Mouse (Mus musculus) neural tube, embryonic 12.5 days (tissue): Measurements from ENCODE around the gene Pkmyt1. TPM values are rescaled to one million over a fixed set of nuclear protein-coding genes. Genes with fewer than 3 reads are reported as not detected.
A peak's percentile ranks its signal among the peaks of the same experiment; 100 is the strongest.

Experiments
- ATAC-seq: fragments of 200-750 bp; cut with Nextera tagmentation; 2 replicates; pipeline ENCODE4 v1.8.0; 2017; ENCODE audit warnings: low read depth, mild to moderate bottlenecking, moderate TSS enrichment, moderate library complexity; ENCODE audit not compliant: low FRiP score
- H3K27ac ChIP-seq: fragments of 300-500 bp; sonication (generic); 2 replicates; pipeline ENCODE4 v1.5.1; 2016
- H3K27me3 ChIP-seq: fragments of 300-500 bp; sonication (generic); replicated peaks from 2 replicates; pipeline ENCODE4 v1.6.1; 2016; ENCODE audit warnings: mild to moderate bottlenecking
- H3K36me3 ChIP-seq: fragments of 300-500 bp; sonication (generic); 2 replicates; pipeline ENCODE4 v1.6.1; 2016; ENCODE audit warnings: mild to moderate bottlenecking
- H3K4me1 ChIP-seq: fragments of 300-500 bp; sonication (generic); 2 replicates; pipeline ENCODE4 v1.6.1; 2016
- H3K4me2 ChIP-seq: fragments of 300-500 bp; sonication (generic); replicated peaks from 2 replicates; pipeline ENCODE4 v1.6.1; 2016; ENCODE audit warnings: mild to moderate bottlenecking
- H3K4me3 ChIP-seq: fragments of 300-500 bp; sonication (generic); 2 replicates; pipeline ENCODE4 v1.5.1; 2016
- H3K9ac ChIP-seq: fragments of 300-500 bp; sonication (generic); 2 replicates; pipeline ENCODE4 v1.6.1; 2016; ENCODE audit warnings: mild to moderate bottlenecking
- H3K9me3 ChIP-seq: fragments of 300-500 bp; sonication (generic); 2 replicates; pipeline ENCODE4 v1.6.1; 2016; ENCODE audit warnings: mild to moderate bottlenecking
- WGBS: fragments of 180-500 bp; shearing (Covaris S2); methylation state at CpG from one replicate; pipeline ENCODE4 v1.1.7; 2016; 5-methylcytosine and 5-hydroxymethylcytosine counted together
- polyA plus RNA-seq: library from polyadenylated mRNA; unstranded; fragments of >200 nt; fragmentation: Nextera tagmentation; extraction: Ambion mirVana; gene quantifications from 2 replicates; pipeline ENCODE4 v1.2.1, GENCODE M21; 2016

The Pkmyt1 gene
- polyA plus RNA-seq, 1 experiment from 2014 or later, result 34.1 TPM

DNA sequence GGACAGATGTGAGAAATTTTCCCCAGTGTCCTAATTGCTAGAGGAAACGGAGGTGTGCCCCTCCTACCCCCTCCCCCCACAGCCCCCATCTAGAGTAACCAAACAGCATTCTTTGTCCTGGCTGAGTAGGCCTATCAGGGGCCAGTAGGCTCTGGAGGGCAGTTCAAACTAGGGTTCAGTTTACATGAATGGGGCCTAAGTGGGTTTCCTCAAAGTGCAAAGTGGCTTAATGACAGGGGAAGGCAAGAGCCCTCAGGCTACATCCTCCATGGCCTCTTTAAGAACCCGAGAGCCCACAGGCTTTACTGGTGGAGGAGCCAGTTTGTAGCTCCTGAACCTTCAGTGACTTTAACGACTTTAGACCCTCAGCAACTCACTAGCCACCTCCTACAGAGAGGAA lies 30.3 kb upstream of the Pkmyt1 start:
- WGBS, result 9% methylated on average over 3 of the region's 3 CpGs
- ATAC-seq, result no peak
- Histone ChIP-seq H3K4me2 (no peak overlapping the region), H3K4me1 (peaks cover 5% of the 10 kb centered on the region), H3K27me3 (peaks cover 25% of the 10 kb centered on the region), H3K9me3 (no peaks in the 10 kb centered on the region), H3K36me3 (no peaks in the 10 kb centered on the region), H3K4me3 (no peak overlapping the region), H3K9ac (no peak overlapping the region), H3K27ac (no peak overlapping the region)

DNA sequence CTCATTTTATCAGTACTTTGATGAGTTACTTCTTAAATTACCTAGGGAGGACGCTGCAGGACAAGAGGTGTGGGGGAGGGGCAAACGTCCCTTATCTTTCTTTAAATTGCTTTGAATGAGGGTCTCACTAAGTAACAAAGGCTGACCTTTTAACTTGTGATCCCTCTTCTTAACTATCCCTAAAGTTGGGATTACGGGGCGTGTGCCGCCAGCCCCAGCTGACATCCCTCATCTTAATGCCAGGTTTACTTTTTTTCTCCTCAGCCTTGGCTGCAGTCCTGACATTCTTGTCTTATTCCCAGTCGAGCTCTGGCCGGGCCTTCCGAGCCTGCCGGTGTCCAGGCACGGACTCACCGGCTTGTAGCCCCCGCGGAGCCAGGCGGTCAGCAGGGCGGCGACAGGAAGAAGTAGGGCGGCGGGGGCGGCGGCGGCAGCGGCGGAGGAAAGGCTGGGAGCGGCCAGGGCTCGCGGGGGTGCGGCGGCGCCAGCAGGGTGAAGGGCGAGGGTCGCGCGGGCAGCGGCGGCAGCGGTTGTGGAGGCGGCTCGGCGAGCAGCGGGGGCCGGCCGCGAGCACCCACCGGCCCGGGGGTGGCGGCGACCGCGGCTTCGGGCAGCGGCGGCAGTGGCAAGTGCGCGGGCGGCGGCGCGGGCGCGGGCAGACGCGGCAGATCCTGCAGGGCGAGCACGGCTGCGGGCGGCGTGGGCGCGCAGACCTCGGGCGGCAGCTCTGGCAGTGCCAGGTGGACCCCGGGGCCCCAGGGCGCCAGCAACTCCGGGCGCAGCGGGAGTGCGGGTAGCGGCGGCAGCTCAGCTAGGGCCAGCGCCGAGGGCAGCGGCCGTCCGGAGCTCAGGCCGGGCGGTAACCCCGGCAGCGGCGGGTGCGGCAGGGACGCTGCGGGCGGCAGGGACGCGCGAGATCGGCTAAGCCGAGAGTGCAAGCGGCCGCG lies 26.7 kb upstream of the Pkmyt1 start:
- Histone ChIP-seq H3K36me3 (no peaks in the 10 kb centered on the region), H3K4me1 (peaks cover 5% of the 10 kb centered on the region), H3K27ac (0 out of 2 replicates have a peak overlapping the region, but pooled peaks have one; percentile 26), H3K9ac (peak overlapping the region; percentile 69), H3K4me3 (peak overlapping the region; percentile 74), H3K4me2 (peak overlapping the region; percentile 99), H3K27me3 (peaks cover 33% of the 10 kb centered on the region), H3K9me3 (no peaks in the 10 kb centered on the region)
- ATAC-seq, result peak; percentile 69
- under 1% methylated on average over 65 of the region's 101 CpGs for WGBS

DNA sequence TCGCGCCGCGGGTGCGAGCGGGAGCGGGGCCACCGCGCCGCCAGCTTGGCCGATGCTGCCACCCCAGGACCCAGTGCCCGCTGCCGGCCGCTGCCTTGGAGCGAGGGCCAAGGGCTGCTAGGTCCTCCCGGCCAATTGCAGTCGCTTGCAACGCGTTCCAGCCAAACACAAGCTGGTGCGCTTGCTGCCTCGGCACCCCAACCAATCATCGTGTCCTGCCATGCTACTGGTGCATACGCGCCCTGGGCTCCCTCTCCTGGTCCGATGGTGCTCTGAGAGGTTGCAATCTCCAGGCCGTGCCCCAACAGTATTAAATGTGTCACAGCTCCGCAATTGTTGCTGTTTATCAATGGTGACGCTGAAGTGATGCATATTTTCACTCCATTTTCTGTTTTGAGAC lies 26.1 kb upstream of the Pkmyt1 start:
- Histone ChIP-seq H3K27ac (no peak overlapping the region), H3K4me2 (peak overlapping the region; percentile 99), H3K9me3 (no peaks in the 10 kb centered on the region), H3K9ac (peak overlapping the region; percentile 69), H3K4me1 (peaks cover 8% of the 10 kb centered on the region), H3K27me3 (peaks cover 33% of the 10 kb centered on the region), H3K36me3 (no peaks in the 10 kb centered on the region), H3K4me3 (peak overlapping the region; percentile 74)
- peak; percentile 96 for ATAC-seq
- under 1% methylated on average over 19 of the region's 28 CpGs for WGBS

DNA sequence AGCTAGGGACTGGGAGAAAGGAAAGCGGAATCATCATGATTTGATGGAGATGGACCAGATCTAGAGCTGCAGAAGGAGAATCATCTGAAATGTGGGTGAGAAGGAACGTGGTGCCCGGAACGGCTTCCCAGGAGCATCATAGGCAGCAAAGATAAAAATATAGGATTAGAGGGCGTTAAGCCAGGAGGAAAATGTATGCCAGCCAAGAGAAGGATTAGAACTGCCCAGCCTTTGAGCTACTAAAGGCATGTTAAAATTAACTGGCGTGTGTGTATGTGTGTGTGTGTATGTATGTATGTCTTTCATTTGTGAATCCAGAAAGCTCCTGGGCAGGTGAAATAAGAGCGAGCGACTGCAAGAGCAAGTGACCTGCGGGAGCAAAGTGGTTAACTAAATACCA lies 22.8 kb upstream of the Pkmyt1 start:
- Histone ChIP-seq H3K4me3 (no peak overlapping the region), H3K27ac (no peak overlapping the region), H3K9me3 (no peaks in the 10 kb centered on the region), H3K9ac (no peak overlapping the region), H3K4me2 (no peak overlapping the region), H3K36me3 (no peaks in the 10 kb centered on the region), H3K4me1 (peaks cover 8% of the 10 kb centered on the region), H3K27me3 (peaks cover 29% of the 10 kb centered on the region)
- ATAC-seq, result no peak
- WGBS, result 85% methylated on average over 9 of the region's 9 CpGs

DNA sequence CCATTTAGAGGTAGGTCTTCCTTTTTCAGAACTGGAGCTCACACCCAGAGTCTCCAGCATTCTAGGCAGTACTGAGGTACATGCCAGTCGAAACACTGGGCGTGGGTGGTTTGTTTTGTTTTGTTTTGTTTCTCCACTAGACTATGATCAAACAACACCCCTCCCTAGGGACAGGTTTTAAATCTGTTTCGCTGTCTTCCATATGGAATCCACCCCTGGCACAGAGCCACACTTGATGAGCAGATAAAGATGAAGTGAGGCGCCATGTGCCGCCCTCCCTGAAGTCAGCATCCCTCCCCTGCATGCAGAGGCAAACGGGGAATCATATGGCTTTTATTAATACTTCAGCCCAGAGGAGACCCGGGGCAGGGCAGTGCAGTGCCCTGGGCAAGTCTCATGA lies 21.4 kb upstream of the Pkmyt1 start:
- H3K4me1 ChIP-seq, result 0 out of 2 replicates have a peak, but pooled peaks cover 3% of the 10 kb centered on the region
- WGBS, result 59% methylated on average over 7 of the region's 7 CpGs
- no peak overlapping the region for H3K27ac ChIP-seq
- no peak overlapping the region for H3K4me2 ChIP-seq
- no peak overlapping the region for H3K9ac ChIP-seq
- no peaks in the 10 kb centered on the region for H3K36me3 ChIP-seq
- ATAC-seq, result no peak
- no peak overlapping the region for H3K4me3 ChIP-seq
- H3K9me3 ChIP-seq, result no peaks in the 10 kb centered on the region
- peaks cover 15% of the 10 kb centered on the region; the same call in 1 of the 2 replicates for H3K27me3 ChIP-seq

DNA sequence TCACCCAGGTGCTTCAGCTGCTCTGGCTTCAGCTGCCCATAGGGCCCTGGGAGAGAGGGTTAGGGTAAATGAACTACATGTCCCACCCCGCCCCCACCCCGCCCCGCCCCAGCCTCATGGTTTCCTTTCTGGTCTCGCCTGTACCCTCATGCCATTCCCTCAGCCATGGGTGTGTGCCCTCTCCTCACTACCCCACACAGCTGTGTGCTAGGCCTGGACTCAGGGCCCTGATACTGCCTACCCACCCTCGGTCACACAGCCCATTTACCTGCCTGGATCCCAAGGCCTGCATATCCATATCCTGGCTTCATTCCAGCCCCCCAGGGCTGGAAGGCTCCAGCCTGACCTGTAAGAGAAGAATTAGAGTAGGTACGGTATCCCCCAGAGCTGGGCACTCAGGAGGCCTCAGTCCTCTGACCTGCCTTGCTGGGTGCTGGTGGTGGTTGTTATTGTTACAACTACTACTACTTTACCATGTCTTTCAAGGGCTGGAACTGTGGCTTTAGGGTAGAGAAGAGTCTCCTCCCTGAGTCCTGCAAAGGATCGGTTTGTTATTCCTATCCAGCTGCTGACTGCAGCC lies 20.5 kb upstream of the Pkmyt1 start:
- 76% methylated on average over 7 of the region's 7 CpGs for WGBS
- ATAC-seq, result peak; percentile 28

DNA sequence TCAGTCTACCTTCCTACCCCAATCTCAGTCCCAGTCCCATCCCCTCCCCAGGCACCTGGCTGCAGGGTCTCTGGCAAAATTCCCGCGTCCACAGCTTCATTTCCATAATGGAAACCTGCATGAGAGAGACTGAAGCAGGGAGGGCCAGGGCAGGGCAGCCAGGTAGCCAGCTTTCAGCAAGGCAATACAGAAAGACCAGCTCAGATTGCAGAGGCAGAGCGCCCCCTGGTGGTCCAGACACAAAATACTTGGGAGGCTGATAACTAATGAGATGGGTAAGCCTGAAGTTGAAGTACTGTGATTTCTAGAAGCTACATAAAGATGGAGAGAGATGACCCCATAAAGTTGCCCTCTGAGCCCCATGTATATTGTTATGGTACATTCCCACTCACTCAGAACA lies 19.9 kb upstream of the Pkmyt1 start:
- Histone ChIP-seq H3K36me3 (no peaks in the 10 kb centered on the region), H3K27me3 (peaks cover 4% of the 10 kb centered on the region; the same call in 1 of the 2 replicates), H3K9me3 (no peaks in the 10 kb centered on the region), H3K4me3 (no peak overlapping the region), H3K9ac (no peak overlapping the region), H3K27ac (no peak overlapping the region), H3K4me1 (0 out of 2 replicates have a peak, but pooled peaks cover 3% of the 10 kb centered on the region), H3K4me2 (no peak overlapping the region)
- WGBS, result 0% methylated on average over 3 of the region's 3 CpGs
- ATAC-seq, result peak; percentile 43; the same call in 1 of the 2 replicates

More for the DNA sequence above, 20.5 kb upstream of the Pkmyt1 start:
- Histone ChIP-seq H3K4me2 (no peak overlapping the region), H3K27ac (no peak overlapping the region), H3K4me3 (no peak overlapping the region), H3K9ac (no peak overlapping the region), H3K9me3 (no peaks in the 10 kb centered on the region), H3K4me1 (0 out of 2 replicates have a peak, but pooled peaks cover 3% of the 10 kb centered on the region), H3K36me3 (no peaks in the 10 kb centered on the region), H3K27me3 (peaks cover 10% of the 10 kb centered on the region; the same call in 1 of the 2 replicates)

DNA sequence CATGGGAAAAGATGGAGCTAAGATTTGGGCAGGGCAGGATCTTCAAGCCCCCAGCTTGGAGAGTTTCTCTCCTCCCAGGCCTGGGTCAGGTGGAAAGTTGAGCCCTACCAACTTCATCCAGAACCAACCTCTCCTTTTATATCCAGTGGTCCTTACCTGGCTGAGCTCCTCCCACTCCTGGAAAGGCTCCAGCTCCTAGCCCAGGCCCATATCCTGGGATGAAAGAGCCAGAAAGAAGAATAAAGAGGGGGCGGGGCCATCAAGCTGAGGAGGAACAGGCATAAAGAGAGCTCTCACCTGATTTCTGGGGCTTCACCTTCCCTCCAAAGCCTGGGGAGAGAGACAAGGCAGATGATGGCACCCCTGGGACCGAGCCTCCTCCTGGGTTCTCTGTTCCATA lies 9.1 kb upstream of the Pkmyt1 start:
- no peak for ATAC-seq
- 68% methylated on average over 2 of the region's 2 CpGs for WGBS
- Histone ChIP-seq H3K27ac (no peak overlapping the region), H3K9ac (no peak overlapping the region), H3K9me3 (no peaks in the 10 kb centered on the region), H3K4me1 (no peaks in the 10 kb centered on the region), H3K4me3 (no peak overlapping the region), H3K4me2 (no peak overlapping the region), H3K36me3 (no peaks in the 10 kb centered on the region), H3K27me3 (no peaks in the 10 kb centered on the region)

DNA sequence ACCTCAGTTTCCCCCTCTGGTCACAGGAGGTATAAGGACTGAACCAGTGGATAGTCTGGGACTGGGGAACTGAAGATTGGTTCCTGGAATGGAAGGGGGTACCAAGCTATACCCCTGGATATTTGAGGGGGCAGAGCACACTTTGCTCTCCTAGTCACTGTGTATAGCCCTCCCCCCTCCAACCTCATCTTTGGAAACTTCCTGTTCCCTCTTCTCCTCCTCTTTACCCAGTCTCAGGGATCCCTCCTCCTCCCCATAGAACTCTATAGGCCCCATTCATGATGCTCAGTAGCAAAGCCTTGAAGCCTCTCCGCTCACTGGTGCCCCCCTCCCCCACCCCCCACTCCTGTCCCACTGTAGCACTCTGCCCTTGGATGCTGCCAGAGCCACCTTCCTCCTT lies 6.7 kb upstream of the Pkmyt1 start:
- no peak overlapping the region for H3K4me2 ChIP-seq
- no peak for ATAC-seq
- H3K4me3 ChIP-seq, result no peak overlapping the region
- H3K27me3 ChIP-seq, result no peaks in the 10 kb centered on the region
- H3K36me3 ChIP-seq, result no peaks in the 10 kb centered on the region
- H3K9me3 ChIP-seq, result no peaks in the 10 kb centered on the region
- WGBS, result 11% methylated on average over 1 of the region's 1 CpGs
- no peaks in the 10 kb centered on the region for H3K4me1 ChIP-seq
- no peak overlapping the region for H3K27ac ChIP-seq
- no peak overlapping the region for H3K9ac ChIP-seq

DNA sequence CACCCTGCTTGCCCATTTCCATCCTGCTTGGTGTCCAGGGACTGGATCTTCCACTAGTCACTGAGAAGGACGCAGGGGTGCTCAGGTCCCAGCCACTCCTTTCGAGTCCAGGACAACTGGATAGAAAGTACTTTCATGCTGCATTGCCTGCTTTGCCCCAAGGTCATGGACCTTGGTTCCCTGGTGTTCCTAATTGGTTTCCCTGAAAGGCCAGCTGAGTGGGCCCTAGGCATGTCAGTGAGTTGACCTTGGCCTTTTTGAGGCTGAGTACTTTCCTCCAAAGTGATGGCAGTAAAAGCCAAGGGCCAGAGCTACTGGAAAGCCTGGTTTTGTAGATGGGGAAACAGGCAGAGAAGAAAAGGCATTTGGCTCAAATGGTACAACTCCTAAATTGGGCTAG lies 4.2 kb upstream of the Pkmyt1 start:
- H3K9ac ChIP-seq, result no peak overlapping the region
- H3K27ac ChIP-seq, result no peak overlapping the region
- WGBS, result 79% methylated on average over 2 of the region's 2 CpGs
- no peaks in the 10 kb centered on the region for H3K27me3 ChIP-seq
- H3K4me2 ChIP-seq, result no peak overlapping the region
- H3K4me1 ChIP-seq, result peaks cover 4% of the 10 kb centered on the region; the same call in 1 of the 2 replicates
- H3K9me3 ChIP-seq, result no peaks in the 10 kb centered on the region
- no peak overlapping the region for H3K4me3 ChIP-seq
- no peaks in the 10 kb centered on the region for H3K36me3 ChIP-seq
- no peak for ATAC-seq

DNA sequence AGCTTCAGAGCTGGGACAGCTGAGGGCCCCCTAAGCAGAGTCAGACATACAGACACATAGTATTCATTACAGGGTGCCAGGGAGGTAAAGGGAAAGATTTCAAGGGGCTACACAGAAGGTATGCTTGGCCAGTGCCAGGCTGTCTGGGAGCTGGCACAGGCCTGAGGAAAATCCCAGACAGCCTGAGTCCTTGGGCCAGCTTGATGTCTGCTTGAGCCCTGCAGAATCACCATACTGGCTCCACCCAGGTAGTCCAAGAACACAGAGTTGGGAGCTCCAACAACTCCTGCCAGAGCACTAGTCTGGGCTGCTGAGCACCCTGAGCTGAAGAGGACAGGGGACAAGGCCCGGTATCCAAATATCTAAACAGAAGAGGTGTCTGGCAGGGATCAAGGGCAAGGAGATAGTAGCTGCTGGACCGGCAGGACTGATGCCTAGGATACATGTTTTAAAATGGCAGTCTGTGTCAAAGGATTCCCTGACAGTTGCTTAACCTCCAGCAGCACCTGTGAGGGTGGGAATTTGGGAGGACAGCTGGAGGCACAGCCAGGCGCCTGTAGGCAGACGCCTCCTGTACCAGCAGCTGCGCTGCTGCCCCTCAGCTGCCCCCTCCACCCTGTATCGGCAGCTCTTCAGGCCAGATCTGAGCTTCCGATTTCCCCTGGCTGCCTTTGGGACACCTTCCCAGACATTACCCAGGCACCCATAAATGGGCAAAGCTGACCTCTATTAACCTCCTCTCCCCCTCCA lies 3.6 kb upstream of the Pkmyt1 start, which contains the start of gene 1520401A03Rik:
TSS of gene 1520401A03Rik (minus strand) at position 408 of the 750 bp plus-strand sequence.
- Histone ChIP-seq H3K36me3 (no peaks in the 10 kb centered on the region), H3K9me3 (no peaks in the 10 kb centered on the region), H3K4me1 (peaks cover 4% of the 10 kb centered on the region; the same call in 1 of the 2 replicates), H3K4me2 (no peak within 1 kb of the TSS), H3K27ac (no peak within 1 kb of the TSS), H3K4me3 (no peak within 1 kb of the TSS), H3K9ac (no peak within 1 kb of the TSS), H3K27me3 (no peaks in the 10 kb centered on the region)
- no peak for ATAC-seq
- WGBS, result 73% methylated on average over 7 of the region's 7 CpGs

DNA sequence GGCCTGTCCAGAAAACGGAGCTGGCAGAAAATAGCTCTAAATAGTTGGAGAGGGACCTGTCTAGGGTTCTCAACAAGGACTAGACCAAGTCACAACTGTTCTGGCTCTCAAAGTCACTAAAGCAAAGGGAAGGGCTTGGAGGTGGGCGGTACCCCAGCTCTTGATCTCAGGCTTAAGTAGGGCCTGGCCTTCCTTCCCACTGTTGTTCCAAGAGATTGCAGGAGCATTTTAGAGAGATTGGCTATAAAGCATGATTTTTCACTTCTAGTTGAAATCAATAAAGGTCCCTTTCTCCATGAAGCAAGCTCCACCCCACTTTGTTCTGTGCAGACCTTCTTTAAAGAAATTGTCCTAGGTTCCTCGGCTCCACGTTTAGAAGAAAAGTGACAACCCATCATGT lies 659 bp upstream of the Pkmyt1 start:
- Histone ChIP-seq H3K4me3 (peak overlapping the region; percentile 90; the same call in 1 of the 2 replicates), H3K9me3 (no peaks in the 10 kb centered on the region), H3K27ac (no peak overlapping the region), H3K4me1 (peaks cover 4% of the 10 kb centered on the region; the same call in 1 of the 2 replicates), H3K27me3 (no peaks in the 10 kb centered on the region), H3K9ac (peak overlapping the region; percentile 38; the same call in 1 of the 2 replicates), H3K4me2 (peak overlapping the region; percentile 96), H3K36me3 (no peaks in the 10 kb centered on the region)
- ATAC-seq, result no peak
- 64% methylated on average over 4 of the region's 4 CpGs for WGBS
